Mouse (Mus musculus): ENCODE data around the gene St6galnac5. TPM values are rescaled to one million over a fixed set of nuclear protein-coding genes. Genes with fewer than 3 reads are reported as not detected.
"Not testable (repeated sequence)": the region's sequence is repeated elsewhere in the genome, so short reads cannot be mapped to it uniquely, and the experiment has no call there.

St6galnac5 gene
- total RNA-seq, 2 experiments from 2014 or later: 28.9 to 37.4 TPM

DNA sequence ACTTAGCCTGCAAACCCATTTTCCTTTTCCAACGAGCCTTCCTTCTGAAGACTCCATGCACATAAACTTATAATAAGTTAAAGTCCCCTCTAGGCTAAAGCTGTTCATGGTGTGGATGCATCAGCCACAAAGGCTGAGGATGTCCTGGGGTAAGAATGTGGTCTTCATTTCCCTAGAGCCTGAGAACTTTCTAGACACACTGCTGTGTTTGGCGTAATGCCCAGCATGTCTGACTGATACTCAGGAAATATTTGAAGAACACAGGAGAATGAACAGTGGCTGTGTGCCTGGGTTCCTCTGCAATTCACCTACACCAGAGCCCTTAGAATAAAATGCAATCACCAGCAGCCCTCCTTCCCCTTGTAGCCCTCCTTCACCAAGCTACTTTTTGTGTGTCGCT, 150.7 kb downstream of the St6galnac5 start:
- intact Hi-C loops (cut with DNase I): no loop called here
- DNase-seq (ENCODE audit: low spot score in 2 of 2): no peak

DNA sequence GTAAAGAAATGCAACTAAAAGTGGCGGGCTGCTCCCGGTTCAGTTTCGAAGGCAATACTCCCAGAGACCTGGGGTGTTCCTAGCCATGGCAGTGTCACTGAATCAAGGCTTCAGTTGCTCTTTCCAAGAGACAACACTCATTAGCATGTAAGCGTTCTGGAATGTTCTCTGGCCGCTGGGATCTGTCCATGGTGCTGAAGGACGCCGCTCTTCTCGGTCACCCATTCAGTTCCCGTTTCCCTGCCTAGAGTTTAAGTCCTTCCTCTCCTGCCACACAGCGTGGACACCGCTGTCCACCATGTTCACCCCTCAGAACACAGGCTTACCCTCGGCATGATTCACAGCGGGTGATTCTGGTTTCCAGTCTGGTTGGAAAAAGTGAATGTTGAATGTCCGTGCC, 160.8 kb downstream of the St6galnac5 start:
- intact Hi-C loops (cut with DNase I): no loop called here
- DNase-seq (ENCODE audit: low spot score in 2 of 2): no peak

DNA sequence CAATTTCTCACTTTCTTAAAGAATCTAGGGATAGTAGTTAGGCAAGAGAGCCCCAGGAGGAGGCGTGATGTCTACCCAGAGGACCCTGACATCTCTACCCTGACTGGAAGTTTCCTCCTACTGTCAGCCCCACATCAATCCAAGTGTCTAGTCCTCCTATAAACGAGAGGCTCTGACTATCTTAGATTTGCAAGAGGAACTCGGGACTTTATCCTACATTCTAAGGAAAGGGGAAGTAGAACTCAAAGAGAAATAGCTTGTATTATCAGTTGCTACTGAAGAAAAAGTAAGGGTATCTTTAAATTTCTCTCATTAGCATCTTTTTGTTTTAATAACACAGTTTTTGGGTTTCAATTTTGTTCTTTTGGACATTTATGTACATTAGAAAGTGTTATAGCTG, 161.6 kb downstream of the St6galnac5 start:
- intact Hi-C loops (cut with DNase I): no loop called here
- no peak for DNase-seq (ENCODE audit: low spot score in 2 of 2)

DNA sequence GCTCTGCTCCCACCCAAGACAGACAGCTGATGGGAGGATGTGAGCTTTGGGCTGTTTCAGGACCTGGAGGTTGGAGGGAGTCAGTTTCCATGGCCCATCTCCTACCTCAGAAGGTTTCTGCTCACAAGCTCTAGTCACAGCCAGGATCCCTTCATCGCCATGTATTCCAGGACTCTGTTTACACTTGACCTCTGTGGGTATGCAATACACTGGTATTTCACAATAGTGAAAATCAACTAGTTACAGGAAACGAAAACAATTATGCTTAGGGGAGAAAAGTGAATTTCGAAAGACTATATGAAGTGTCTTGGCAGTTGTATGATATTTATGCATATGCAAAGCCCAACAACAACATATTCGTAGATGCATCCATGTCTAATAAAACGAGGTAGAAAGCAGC, 166.9 kb downstream of the St6galnac5 start:
- intact Hi-C loops (cut with DNase I): no loop called here
- DNase-seq (ENCODE audit: low spot score in 2 of 2): no peak

DNA sequence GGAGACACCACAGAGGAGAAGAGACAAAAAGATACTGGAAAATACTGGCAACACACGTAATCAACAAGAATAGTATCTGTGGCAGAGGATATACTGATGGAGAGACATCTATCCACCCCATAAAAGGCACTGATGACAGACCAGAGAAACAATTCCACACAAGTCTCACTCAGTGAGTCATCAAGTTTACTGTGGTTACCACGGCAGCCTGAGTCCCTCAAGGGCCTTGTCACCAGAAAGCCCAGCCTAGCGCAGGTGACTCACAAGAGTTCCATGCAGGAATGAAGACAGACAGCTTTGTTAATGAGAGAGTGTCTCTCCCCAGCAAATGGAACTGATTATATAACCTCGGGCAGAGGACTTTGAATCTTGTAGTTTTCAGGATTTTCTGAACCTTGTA, 168.1 kb downstream of the St6galnac5 start:
- DNase-seq (ENCODE audit: low spot score in 2 of 2): no peak
- intact Hi-C loops (cut with DNase I): no loop called here

GRCm38 (mm10) chr3:152799738-152800431, 182.2 kb downstream of the St6galnac5 start:
- intact Hi-C loops (cut with DNase I): loop anchor here (10.0 kb wide), 1 partner anchor 765 kb away; no protein-coding TSS in a partner anchor
- DNase-seq (ENCODE audit: low spot score in 2 of 2): no peak

- no peak for DNase-seq (ENCODE audit: low spot score in 2 of 2)
- intact Hi-C loops (cut with DNase I): loop anchor here (10.0 kb wide), 1 partner anchor 767 kb away; no protein-coding TSS in a partner anchor
Observed at GRCm38 (mm10) chr3:152797354-152797753, 184.7 kb downstream of the St6galnac5 start.

DNA sequence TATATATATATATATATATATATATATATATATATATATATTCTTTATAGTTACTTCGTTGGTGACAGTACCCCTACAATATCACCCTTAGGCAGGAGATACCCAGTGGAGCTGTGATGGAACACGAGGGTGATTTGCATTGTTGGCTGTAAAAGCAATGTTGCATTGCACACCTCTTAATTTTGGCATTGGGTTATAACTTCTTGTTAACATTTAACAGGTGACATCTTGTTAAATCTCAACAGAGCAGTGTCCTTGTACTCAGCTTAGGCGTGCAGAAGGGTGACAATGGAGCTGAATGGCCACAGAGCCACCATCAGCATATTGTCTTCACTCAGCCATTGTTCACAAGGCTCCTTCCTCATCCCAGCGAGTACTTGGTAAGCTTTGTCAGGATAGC, 185.8 kb downstream of the St6galnac5 start:
- intact Hi-C loops (cut with DNase I): loop anchor here (10.0 kb wide), 1 partner anchor 769 kb away; no protein-coding TSS in a partner anchor
- no peak for DNase-seq (ENCODE audit: low spot score in 2 of 2)

DNA sequence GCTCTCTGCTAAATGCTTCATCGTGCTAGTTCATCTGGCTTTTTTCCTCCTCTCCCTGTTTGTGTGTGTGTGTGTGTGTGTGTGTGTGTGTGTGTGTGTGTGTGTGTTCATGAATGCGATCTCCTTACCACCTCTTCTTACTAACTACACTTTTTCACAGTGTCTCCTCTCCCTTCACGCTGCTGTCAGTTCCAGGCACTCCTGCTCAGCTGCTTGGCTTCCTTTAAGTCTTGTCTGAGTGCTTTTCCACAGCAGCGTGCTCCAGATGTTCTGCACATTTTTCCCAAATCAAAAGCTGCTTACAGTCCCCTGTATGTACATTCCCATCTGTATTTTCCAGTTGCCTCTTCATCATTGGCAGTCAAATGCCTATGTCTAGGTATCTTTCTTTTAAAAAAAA, 189.0 kb downstream of the St6galnac5 start:
- no peak for DNase-seq (ENCODE audit: low spot score in 2 of 2)
- intact Hi-C loops (cut with DNase I): loop anchor here (5.0 to 10.0 kb wide), 2 partner anchors 169 to 772 kb away; no protein-coding TSS in a partner anchor

GRCm38 (mm10) chr3:152792601-152793000, 189.4 kb downstream of the St6galnac5 start:
- intact Hi-C loops (cut with DNase I): loop anchor here (5.0 to 10.0 kb wide), 2 partner anchors 170 to 772 kb away; no protein-coding TSS in a partner anchor
- DNase-seq (ENCODE audit: low spot score in 2 of 2): no peak

DNA sequence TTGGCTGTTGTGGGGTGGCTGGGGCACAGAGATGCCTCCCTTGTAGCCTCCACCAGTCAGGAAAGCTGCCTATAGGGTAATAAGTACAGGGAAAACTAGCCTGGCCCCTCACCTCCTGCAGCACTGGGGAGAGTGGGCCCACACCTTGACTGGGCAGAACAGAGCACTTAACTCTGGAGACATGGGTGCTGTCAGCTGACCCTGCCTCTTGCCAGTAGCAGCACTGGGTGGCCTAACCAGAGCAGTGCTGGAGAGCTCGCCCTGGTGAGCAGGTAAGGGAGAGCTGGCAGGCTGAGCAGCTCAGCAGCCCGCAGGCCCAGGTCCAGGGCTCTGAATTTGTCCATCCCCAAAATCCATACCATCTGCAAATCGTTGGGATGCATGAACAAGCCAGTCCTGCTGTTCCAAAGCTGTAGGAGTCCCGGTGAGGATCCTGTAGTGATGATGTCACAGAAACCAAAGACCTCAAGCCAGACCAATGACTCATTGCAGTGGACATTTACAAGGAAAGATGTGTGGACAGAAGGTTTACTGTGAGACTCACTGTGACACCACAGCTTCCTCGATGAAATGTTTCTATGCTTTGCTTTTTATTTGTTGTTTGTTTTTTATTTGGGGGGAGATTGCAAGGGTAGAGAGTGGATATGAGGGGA, 193.6 kb downstream of the St6galnac5 start:
- intact Hi-C loops (cut with DNase I); DNase-seq (ENCODE audit: low spot score in 2 of 2): not testable (repeated sequence)

GRCm38 (mm10) chr3:152784353-152784752, 197.7 kb downstream of the St6galnac5 start:
- intact Hi-C loops (cut with DNase I): loop anchor here (2.0 kb wide), 1 partner anchor 870 kb away; no protein-coding TSS in a partner anchor
- DNase-seq (ENCODE audit: low spot score in 2 of 2): not testable (repeated sequence)

- intact Hi-C loops (cut with DNase I): loop anchor here (2.0 kb wide), 1 partner anchor 871 kb away; no protein-coding TSS in a partner anchor
- DNase-seq (ENCODE audit: low spot score in 2 of 2): peak; percentile 57 to 60
Observed at GRCm38 (mm10) chr3:152783792-152784191, 198.3 kb downstream of the St6galnac5 start.

DNA sequence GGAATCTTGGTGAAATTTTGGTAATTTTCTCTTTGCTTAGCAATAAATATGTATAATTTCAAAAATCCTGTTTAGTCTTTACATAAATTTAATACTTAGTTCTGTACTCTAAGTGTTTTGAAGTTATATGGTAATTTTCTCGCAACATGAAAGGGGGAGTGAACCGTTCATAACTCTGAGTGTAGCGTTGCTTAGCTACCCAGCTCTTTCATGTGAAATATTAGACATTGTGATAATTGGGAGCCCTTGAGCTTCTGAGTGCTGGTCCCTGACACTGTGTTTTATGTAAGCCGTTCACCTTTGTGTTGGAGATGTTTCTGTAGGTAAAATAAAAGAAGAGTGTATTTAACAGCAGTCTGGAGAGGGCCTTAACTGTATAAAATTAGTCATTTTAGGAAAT, 202.2 kb downstream of the St6galnac5 start:
- no peak for DNase-seq (ENCODE audit: low spot score in 2 of 2)
- intact Hi-C loops (cut with DNase I): loop anchor here (10.0 kb wide), 1 partner anchor 175 kb away; no protein-coding TSS in a partner anchor

DNA sequence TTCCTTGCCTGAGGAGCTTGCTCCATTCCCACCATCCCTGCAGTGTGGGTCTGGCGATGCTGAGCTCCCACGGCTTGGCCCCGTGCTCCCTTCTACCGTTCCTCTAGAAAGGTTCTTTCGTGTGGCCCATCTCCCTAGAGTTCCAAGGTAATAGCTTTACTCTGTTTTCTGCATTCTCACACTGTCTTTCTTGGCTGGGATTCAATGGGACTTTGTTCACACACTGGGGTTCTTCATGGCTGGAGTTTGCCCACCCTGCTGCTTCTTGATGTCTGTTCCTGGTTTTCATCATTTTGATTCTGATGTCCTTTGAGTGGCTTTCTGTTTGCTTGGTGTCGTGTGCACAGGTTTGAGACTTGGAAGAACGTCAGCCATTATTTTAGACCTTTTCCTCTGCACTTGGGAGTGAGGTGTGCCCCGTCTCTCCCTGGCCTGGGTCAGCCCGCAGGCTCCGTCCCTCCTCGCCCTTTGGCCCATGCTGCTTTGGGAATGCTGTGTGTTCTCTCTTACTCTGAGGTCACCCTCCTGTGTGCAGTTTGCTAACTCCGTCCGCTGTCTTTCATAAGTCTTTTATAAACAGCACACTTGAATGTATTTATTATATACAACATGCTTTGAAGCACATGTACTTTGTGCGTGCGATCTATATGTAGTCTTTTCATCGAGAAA, 205.0 kb downstream of the St6galnac5 start:
- intact Hi-C loops (cut with DNase I): loop anchor here (10.0 kb wide), 1 partner anchor 178 kb away; no protein-coding TSS in a partner anchor
- DNase-seq (ENCODE audit: low spot score in 2 of 2): no peak

- DNase-seq (ENCODE audit: low spot score in 2 of 2): no peak
- intact Hi-C loops (cut with DNase I): loop anchor here (10.0 kb wide), 1 partner anchor 178 kb away; no protein-coding TSS in a partner anchor
Observed at GRCm38 (mm10) chr3:152776363-152776762, 205.7 kb downstream of the St6galnac5 start.

DNA sequence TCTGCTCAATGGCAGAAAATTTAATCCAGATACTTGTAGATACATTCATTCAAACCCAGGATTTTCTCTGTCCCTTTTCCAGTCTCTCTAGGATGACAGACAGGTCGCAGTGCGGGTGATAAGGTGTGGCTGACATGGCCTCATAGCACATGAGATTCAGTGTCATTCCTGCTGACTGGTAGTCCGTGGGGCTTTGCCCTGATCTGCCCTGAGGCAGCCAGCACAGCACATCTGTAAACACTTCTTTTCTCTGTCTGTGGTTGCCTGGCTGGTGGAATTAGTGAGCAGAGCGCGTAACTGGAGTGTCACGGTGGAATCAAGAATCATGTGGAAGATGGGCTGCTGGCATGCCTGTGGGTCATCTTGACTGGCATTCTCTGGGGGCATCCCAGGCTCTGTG, 212.0 kb downstream of the St6galnac5 start:
- intact Hi-C loops (cut with DNase I): loop anchor here (10.0 kb wide), 1 partner anchor 185 kb away; no protein-coding TSS in a partner anchor
- no peak for DNase-seq (ENCODE audit: low spot score in 2 of 2)

GRCm38 (mm10) chr3:152767485-152767884, 214.6 kb downstream of the St6galnac5 start:
- no peak for DNase-seq (ENCODE audit: low spot score in 2 of 2)
- intact Hi-C loops (cut with DNase I): no loop called here

Measured in left cerebral cortex, postnatal 36 days (tissue).